Mouse (Mus musculus) thymus, postnatal 0 days (tissue): ENCODE measurements around the gene Vmn1r206. TPM values are rescaled to one million over a fixed set of nuclear protein-coding genes. Genes with fewer than 3 reads are reported as not detected.
"Not testable (repeated sequence)": the region's sequence is repeated elsewhere in the genome, so short reads cannot be mapped to it uniquely, and the experiment has no call there.

Source experiments
- DNase-seq: peaks from one replicate; pipeline ENCODE4 v3.0.0-alpha.2; 2015; ENCODE audit warnings: low spot score
- polyA plus RNA-seq: library from polyadenylated mRNA; unstranded; fragments of >200 nt; fragmentation: Nextera tagmentation; extraction: Ambion mirVana; gene quantifications from 2 replicates; pipeline ENCODE4 v1.2.1, GENCODE M21; 2015

Vmn1r206 gene
- polyA plus RNA-seq: not detected in 2 replicates

DNA sequence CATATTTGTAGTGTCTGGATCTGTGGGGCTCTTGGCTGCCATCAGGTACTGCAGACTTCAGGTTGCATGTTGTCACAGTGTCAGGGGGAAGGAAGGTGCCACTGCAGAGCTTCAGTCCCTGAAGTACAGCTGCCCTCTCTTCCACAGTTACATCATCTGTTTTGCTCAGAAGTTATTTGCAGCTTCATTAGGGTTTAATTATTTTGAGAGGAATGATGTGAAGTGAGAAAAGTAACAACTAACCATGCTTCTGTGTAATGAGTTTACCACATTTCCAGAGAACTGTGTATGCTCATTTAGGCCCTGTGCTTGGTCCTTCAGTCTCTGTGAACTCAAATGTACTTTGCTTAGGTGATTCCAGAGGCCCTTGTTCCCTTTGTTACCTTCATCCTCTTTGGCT lies at the start of gene Vmn1r206:
Gene Vmn1r206 (minus strand): TSS at position 101 of the 400 bp plus-strand sequence.
- not testable (repeated sequence) for DNase-seq

- no peak for DNase-seq
These were observed 31.2 kb downstream of the Vmn1r206 start, which contains the start of gene Vmn1r205 for GRCm38 (mm10) chr13:22592900-22593299. Gene Vmn1r205 (minus strand): TSS chr13:22593000.

DNA sequence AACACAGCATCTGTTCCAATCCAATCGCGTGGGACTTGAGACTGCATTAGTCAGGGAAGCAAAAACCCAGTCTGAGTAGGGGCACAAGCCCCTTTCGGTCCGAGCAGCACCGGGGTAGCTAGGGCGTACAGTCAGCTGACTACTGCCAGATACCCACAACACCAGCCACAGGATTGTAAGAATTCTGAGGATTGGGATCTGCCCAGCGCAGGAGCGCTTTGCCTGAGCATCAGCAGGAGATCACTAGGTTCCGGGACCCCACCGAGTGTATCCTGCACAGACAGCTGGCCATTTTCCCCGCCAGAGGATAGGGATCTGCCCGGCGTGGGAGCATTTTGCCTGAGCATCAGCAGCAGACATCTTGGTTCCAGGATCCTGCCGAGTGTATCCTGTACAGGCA lies 40.7 kb downstream of the Vmn1r206 start:
- DNase-seq: not testable (repeated sequence)

DNA sequence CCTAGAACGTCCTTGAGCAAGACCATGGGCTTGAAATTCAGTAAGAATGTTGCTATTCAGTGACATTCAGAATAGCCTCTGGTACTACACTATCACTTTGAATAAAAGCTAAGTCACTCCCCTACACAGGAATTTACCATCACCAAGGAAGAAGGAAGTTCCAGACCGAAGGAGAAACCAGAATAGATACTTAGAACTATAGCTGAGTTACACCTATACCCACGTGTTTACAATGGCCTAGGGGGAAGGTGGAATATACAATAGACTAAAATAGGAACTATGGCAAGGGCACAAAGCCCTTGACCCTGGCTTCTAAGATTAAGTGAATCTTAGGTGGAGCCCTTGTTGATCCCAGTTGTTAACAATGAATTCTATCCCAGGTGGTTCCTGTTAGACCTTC lies 49.1 kb downstream of the Vmn1r206 start:
- not testable (repeated sequence) for DNase-seq

Other genes starting within 250 kb of the Vmn1r206 start
- gene Vmn1r199, start 244.4 kb downstream of the Vmn1r206 start, polyA plus RNA-seq: not detected in 2 replicates
- not detected in 2 replicates for gene Vmn1r200, start 233.9 kb downstream of the Vmn1r206 start, polyA plus RNA-seq
- not detected in 2 replicates for gene Vmn1r201, start 152.3 kb downstream of the Vmn1r206 start, polyA plus RNA-seq
- gene Vmn1r202, start 118.9 kb downstream of the Vmn1r206 start, polyA plus RNA-seq: 0.03 TPM in 1 of 2 replicates, not detected in the other
- gene Vmn1r203, start 106.1 kb downstream of the Vmn1r206 start, polyA plus RNA-seq: not detected in 2 replicates
- not detected in 2 replicates for gene Vmn1r204, start 71.1 kb downstream of the Vmn1r206 start, polyA plus RNA-seq
- gene Vmn1r205, start 31.3 kb downstream of the Vmn1r206 start, polyA plus RNA-seq: not detected in 2 replicates
- gene Vmn1r207-ps, start 105.4 kb upstream of the Vmn1r206 start, polyA plus RNA-seq: not detected in 2 replicates
- not detected in 2 replicates for gene Vmn1r208, start 153.1 kb upstream of the Vmn1r206 start, polyA plus RNA-seq
- not detected in 2 replicates for gene Vmn1r209, start 185.4 kb upstream of the Vmn1r206 start, polyA plus RNA-seq
- not detected in 2 replicates for gene Vmn1r210, start 207.1 kb upstream of the Vmn1r206 start, polyA plus RNA-seq
- gene Vmn1r211, start 233.3 kb upstream of the Vmn1r206 start, polyA plus RNA-seq: not detected in 2 replicates